Mouse (Mus musculus): ENCODE data around the gene Fxyd7. TPM values are rescaled to one million over a fixed set of nuclear protein-coding genes. Genes with fewer than 3 reads are reported as not detected.

The Fxyd7 gene
- polyA plus RNA-seq, 1 experiment from 2014 or later: 40.9 TPM

DNA sequence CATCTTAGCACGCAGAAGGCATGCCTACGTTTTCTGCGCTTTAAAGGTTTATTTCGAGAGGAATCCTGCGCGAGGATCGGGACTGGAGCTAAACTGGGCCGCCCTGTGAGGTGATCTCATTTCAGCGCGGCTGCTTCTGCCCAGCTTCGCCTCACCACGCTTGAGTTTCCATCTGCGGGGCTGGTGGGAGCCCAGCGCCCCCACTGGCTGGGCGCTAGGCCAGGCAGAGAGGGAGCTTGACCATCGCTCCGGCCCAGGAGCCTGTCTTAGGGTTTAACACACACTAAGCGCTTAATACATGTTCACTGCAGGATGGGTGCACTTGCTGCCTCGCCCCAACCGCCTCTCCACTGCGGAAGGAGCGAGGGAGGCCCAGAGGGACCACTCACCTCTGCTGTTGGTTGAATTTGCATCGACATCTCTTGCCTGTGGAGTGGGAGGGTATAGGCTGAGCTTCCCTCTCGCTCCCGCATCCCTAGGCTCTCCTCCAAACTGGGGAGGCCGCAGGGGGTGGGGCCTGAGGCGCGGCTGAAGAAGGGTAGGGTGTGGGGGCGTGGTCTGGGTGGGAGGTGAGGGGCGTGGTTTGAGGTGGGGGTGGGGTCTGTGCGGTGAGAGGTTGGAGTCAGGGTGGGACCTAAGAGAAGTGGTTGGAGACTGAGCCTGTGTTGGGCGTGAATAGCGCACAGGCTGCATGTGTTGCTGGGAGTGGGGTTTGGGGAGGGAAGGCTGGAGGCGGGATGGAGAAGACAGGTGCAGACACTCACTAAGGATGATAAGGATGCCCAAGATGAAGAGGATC lies 1.6 kb upstream of the Fxyd7 start:
- Histone ChIP-seq H3K36me3 (ENCODE audit: control insufficient read depth, insufficient read depth, low read length) (no peaks in the 10 kb centered on the region), H3K4me3 (ENCODE audit: low read depth, low read length) (peak overlapping the region; percentile 32), H3K27me3 (replicated peaks; ENCODE audit: control insufficient read depth, insufficient read depth, low read length) (peaks cover 47% of the 10 kb centered on the region), H3K4me1 (ENCODE audit: control insufficient read depth, insufficient read depth, low read length) (peaks cover 55% of the 10 kb centered on the region), H3K9me3 (ENCODE audit: control insufficient read depth, low read length) (no peaks in the 10 kb centered on the region), H3K9ac (ENCODE audit: low read depth, low read length) (peak overlapping the region; percentile 45; the same call in 1 of the 2 replicates), H3K4me2 (ENCODE audit: low read depth, low read length) (peak overlapping the region; percentile 49), H3K27ac (replicated peaks; ENCODE audit: low read depth, low read length) (no peak overlapping the region)
- ATAC-seq (ENCODE audit: low read depth) (peak; percentile 22; the same call in 1 of the 2 replicates), DNase-seq (ENCODE audit: low spot score) (peak; percentile 63)
- 2% methylated on average over 32 of the region's 34 CpGs for WGBS

DNA sequence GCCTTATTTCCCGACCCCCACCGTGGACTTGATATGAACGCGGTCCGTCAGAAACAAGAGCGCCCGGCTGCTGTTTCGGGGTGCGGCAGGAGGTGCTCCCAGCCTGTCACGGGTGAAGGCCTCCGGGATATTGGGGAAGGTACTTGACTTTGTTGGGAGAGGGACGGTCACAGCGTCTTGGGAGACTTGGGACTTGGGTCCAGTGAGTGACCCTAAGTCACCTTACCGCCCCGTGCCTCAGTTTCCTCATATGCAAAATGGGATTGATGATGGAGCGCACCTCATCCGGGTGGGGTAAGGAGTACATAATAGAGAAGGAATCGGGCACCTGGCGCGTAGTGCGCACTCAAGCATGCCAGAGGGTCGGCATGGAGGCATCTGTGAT lies 976 bp upstream of the Fxyd7 start:
- WGBS: 3% methylated on average over 22 of the region's 22 CpGs
- Histone ChIP-seq H3K9me3 (ENCODE audit: control insufficient read depth, low read length) (no peaks in the 10 kb centered on the region), H3K27ac (replicated peaks; ENCODE audit: low read depth, low read length) (no peak overlapping the region), H3K27me3 (replicated peaks; ENCODE audit: control insufficient read depth, insufficient read depth, low read length) (peaks cover 47% of the 10 kb centered on the region), H3K36me3 (ENCODE audit: control insufficient read depth, insufficient read depth, low read length) (no peaks in the 10 kb centered on the region), H3K4me2 (ENCODE audit: low read depth, low read length) (peak overlapping the region; percentile 49), H3K4me3 (ENCODE audit: low read depth, low read length) (peak overlapping the region; percentile 32), H3K9ac (ENCODE audit: low read depth, low read length) (no peak overlapping the region), H3K4me1 (ENCODE audit: control insufficient read depth, insufficient read depth, low read length) (peaks cover 55% of the 10 kb centered on the region)
- no peak for DNase-seq (ENCODE audit: low spot score)
- no peak for ATAC-seq (ENCODE audit: low read depth)

DNA sequence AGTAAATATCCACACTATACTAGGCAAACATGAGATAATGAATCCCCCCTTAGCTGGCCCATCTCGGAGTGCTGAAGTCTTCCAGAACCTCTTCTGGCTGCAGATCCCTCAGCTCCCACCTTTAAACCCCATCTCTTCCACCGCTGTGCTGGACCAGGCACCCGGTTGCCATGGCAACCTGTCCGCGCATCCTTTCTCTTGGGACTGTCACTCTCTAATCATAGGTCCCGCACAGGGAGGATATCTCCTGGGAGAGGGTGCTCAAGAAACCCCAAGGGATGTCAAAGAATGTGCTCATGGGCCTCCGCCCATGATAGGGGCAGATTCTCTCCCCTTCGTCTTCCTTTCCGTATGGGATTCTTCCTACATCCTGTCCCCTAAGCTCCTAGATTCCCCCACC lies 346 bp downstream of the Fxyd7 start:
- H3K9ac ChIP-seq (ENCODE audit: low read depth, low read length): peak overlapping the region; percentile 40; the same call in 1 of the 2 replicates
- H3K27me3 ChIP-seq (replicated peaks; ENCODE audit: control insufficient read depth, insufficient read depth, low read length): peaks cover 47% of the 10 kb centered on the region
- H3K27ac ChIP-seq (replicated peaks; ENCODE audit: low read depth, low read length): no peak overlapping the region
- peak overlapping the region; percentile 49 for H3K4me2 ChIP-seq (ENCODE audit: low read depth, low read length)
- H3K4me1 ChIP-seq (ENCODE audit: control insufficient read depth, insufficient read depth, low read length): peaks cover 55% of the 10 kb centered on the region
- DNase-seq (ENCODE audit: low spot score) (no peak), ATAC-seq (ENCODE audit: low read depth) (no peak)
- 2% methylated on average over 9 of the region's 9 CpGs for WGBS
- H3K36me3 ChIP-seq (ENCODE audit: control insufficient read depth, insufficient read depth, low read length): no peaks in the 10 kb centered on the region
- H3K9me3 ChIP-seq (ENCODE audit: control insufficient read depth, low read length): no peaks in the 10 kb centered on the region
- peak overlapping the region; percentile 32 for H3K4me3 ChIP-seq (ENCODE audit: low read depth, low read length)

DNA sequence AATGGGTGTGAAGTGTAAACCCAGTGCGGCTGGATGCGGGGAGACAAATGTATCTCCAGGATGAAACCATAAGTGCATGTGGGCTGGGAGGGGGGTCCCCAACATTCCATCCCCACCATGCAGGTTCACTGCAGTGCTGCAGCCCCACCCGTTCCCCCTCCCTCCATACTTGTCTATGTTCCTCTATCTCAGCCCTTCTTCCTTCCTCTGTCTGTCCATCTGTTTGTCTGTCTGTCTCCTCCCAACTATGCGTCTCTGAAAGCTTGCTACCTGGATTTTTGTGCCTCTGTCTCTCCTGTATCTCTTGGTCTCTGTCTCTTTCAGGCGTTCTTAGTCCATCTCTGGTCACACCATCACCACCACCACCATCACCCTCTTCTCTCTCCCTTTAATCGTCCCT lies 780 bp downstream of the Fxyd7 start:
- Histone ChIP-seq H3K9ac (ENCODE audit: low read depth, low read length) (peak overlapping the region; percentile 40; the same call in 1 of the 2 replicates), H3K4me3 (ENCODE audit: low read depth, low read length) (peak overlapping the region; percentile 32), H3K9me3 (ENCODE audit: control insufficient read depth, low read length) (no peaks in the 10 kb centered on the region), H3K27ac (replicated peaks; ENCODE audit: low read depth, low read length) (no peak overlapping the region), H3K27me3 (replicated peaks; ENCODE audit: control insufficient read depth, insufficient read depth, low read length) (peaks cover 47% of the 10 kb centered on the region), H3K36me3 (ENCODE audit: control insufficient read depth, insufficient read depth, low read length) (no peaks in the 10 kb centered on the region), H3K4me1 (ENCODE audit: control insufficient read depth, insufficient read depth, low read length) (peaks cover 54% of the 10 kb centered on the region), H3K4me2 (ENCODE audit: low read depth, low read length) (peak overlapping the region; percentile 49)
- DNase-seq (ENCODE audit: low spot score) (no peak), ATAC-seq (ENCODE audit: low read depth) (no peak)
- WGBS: 1% methylated on average over 6 of the region's 6 CpGs

DNA sequence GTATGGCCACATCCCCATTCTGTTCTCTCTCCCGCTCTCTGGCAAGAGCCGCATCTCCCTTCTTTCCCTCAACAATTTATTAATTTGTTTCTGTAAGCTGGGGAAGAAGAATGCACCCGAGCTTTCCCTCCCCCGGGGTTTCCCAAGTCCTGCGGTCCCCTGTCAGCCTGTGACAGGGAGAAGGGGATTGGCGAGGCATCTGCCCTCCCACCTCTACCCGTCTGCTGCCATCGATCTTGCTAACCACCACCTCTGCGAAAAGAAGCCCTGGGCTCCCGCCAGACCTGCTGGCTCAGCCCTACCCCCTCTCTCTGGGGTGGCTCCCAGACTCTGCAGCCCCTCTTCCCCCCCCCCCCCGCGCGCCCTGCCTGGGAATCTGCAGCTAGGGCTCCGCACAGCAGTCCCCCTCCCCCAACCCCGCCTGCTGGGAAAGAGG lies 1.4 kb downstream of the Fxyd7 start:
- H3K36me3 ChIP-seq (ENCODE audit: control insufficient read depth, insufficient read depth, low read length): no peaks in the 10 kb centered on the region
- peaks cover 48% of the 10 kb centered on the region for H3K4me1 ChIP-seq (ENCODE audit: control insufficient read depth, insufficient read depth, low read length)
- DNase-seq (ENCODE audit: low spot score): peak; percentile 34
- H3K4me2 ChIP-seq (ENCODE audit: low read depth, low read length): peak overlapping the region; percentile 49
- peak overlapping the region; percentile 32; the same call in 1 of the 2 replicates for H3K9ac ChIP-seq (ENCODE audit: low read depth, low read length)
- peak; percentile 16; the same call in 1 of the 2 replicates for ATAC-seq (ENCODE audit: low read depth)
- WGBS: 2% methylated on average over 12 of the region's 15 CpGs
- no peak overlapping the region for H3K27ac ChIP-seq (replicated peaks; ENCODE audit: low read depth, low read length)
- H3K9me3 ChIP-seq (ENCODE audit: control insufficient read depth, low read length): no peaks in the 10 kb centered on the region
- peaks cover 47% of the 10 kb centered on the region for H3K27me3 ChIP-seq (replicated peaks; ENCODE audit: control insufficient read depth, insufficient read depth, low read length)
- peak overlapping the region; percentile 32 for H3K4me3 ChIP-seq (ENCODE audit: low read depth, low read length)

DNA sequence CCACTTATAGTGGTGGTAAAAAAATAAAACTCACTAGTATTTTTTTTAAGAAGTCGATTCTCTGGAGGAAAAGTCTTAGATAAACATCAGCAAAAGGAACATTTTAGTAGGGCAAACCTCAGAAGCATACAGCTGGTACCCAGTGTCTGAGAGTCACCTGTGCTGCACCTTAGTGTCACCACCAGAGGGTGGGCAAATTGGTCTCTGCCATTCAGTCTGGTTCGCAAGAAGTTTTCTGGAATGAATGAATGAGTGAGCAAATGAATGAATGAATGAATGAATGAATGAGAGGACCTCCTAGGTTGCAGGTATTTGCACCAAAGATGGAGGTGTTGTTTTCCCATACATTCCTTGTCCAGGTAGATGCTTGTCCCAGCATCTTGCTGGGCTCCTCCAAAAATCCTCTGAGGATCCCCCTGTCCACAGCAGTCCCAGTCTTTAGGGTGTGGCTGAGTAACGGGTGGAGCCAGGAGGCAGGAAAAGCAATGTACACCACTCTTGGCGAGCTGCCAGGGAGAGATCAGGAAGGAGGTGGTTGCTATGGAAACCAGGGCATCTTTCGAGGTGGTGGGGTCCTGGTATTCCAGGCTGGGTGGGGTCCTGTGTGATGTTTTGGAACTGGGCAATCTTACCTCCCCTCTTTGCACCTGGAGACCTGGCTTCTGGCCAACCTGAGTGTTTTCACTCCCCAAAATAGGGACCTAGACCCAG lies 2.0 kb downstream of the Fxyd7 start:
- 17% methylated on average over 5 of the region's 5 CpGs for WGBS
- H3K9me3 ChIP-seq (ENCODE audit: control insufficient read depth, low read length): no peaks in the 10 kb centered on the region
- no peak overlapping the region for H3K9ac ChIP-seq (ENCODE audit: low read depth, low read length)
- no peak overlapping the region for H3K27ac ChIP-seq (replicated peaks; ENCODE audit: low read depth, low read length)
- H3K4me3 ChIP-seq (ENCODE audit: low read depth, low read length): peak overlapping the region; percentile 32
- ATAC-seq (ENCODE audit: low read depth) (0 out of 2 replicates have a peak, but pooled peaks have one; percentile 3), DNase-seq (ENCODE audit: low spot score) (peak; percentile 77)
- H3K4me1 ChIP-seq (ENCODE audit: control insufficient read depth, insufficient read depth, low read length): peaks cover 43% of the 10 kb centered on the region
- H3K4me2 ChIP-seq (ENCODE audit: low read depth, low read length): peak overlapping the region; percentile 49
- H3K36me3 ChIP-seq (ENCODE audit: control insufficient read depth, insufficient read depth, low read length): no peaks in the 10 kb centered on the region
- peaks cover 47% of the 10 kb centered on the region for H3K27me3 ChIP-seq (replicated peaks; ENCODE audit: control insufficient read depth, insufficient read depth, low read length)

DNA sequence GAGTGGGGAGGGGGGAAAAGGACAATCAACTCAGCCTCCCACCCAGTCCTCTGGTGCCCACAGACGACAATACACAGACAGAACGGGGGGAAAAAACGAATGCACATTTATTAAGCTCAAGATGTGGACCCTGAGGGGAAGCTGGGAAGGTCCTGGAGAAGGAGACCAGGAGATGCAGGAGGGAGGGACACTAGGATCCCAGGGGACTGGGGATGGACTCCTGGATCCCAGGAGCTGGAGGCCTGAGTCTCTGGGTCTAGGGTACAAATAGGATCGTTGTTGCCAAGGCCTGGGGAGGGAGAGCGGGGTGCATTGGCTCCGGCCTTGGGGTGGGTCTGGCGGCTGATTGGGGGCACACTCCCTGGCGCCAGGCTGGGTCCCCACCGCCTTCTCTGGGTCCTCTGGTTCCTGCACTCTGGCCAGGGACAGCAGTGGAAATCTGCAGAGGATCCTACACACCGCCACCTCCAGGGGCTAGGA lies 8.8 kb downstream of the Fxyd7 start, which contains the start of gene Fxyd5:
Gene Fxyd5 (minus strand): TSS at position 51 of the 480 bp plus-strand sequence.
- Histone ChIP-seq H3K4me3 (ENCODE audit: low read depth, low read length) (peak within 1 kb of the TSS; percentile 13), H3K36me3 (ENCODE audit: control insufficient read depth, insufficient read depth, low read length) (no peaks in the 10 kb centered on the region), H3K27me3 (replicated peaks; ENCODE audit: control insufficient read depth, insufficient read depth, low read length) (peaks cover 27% of the 10 kb centered on the region), H3K27ac (replicated peaks; ENCODE audit: low read depth, low read length) (no peak within 1 kb of the TSS), H3K9ac (ENCODE audit: low read depth, low read length) (peak within 1 kb of the TSS; percentile 43; the same call in 1 of the 2 replicates), H3K4me1 (ENCODE audit: control insufficient read depth, insufficient read depth, low read length) (0 out of 2 replicates have a peak, but pooled peaks cover 4% of the 10 kb centered on the region), H3K4me2 (ENCODE audit: low read depth, low read length) (peak within 1 kb of the TSS; percentile 46), H3K9me3 (ENCODE audit: control insufficient read depth, low read length) (no peaks in the 10 kb centered on the region)
- DNase-seq (ENCODE audit: low spot score): no peak
- WGBS: 27% methylated on average over 8 of the region's 10 CpGs
- ATAC-seq (ENCODE audit: low read depth): no peak

DNA sequence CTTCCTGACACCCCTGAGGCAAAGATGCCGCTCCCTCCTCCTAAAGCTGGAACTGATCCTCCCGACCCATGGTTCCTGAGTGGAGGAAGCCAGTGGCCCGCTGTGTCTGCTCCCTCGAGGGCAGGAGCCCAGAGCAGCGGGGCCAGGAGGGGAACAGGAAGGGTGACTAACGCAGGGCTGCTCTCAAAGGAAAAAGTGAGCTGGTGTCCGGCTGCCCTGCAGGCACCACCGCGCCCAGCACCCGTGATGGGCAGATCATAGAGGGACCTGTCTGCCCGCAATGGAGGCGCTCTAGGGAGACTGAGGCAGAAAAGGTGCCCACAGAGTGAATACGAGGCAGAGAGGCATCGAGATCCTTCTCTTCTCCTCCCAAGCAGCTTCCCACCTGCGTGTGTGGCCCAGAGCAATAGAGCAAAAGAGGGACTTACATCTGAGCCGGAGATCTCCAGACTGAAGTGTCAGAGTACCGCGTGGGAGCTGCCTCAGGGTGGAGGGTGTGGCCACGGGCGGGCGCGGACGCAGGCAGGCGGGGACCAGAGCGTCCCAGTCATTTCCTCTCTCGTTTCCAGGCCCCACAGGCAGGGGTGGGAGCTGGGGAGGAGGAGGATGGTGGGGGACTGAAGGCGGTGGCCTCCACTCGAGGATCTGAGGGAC lies 9.5 kb downstream of the Fxyd7 start:
- Histone ChIP-seq H3K36me3 (ENCODE audit: control insufficient read depth, insufficient read depth, low read length) (no peaks in the 10 kb centered on the region), H3K4me3 (ENCODE audit: low read depth, low read length) (peak overlapping the region; percentile 13), H3K27me3 (replicated peaks; ENCODE audit: control insufficient read depth, insufficient read depth, low read length) (peaks cover 27% of the 10 kb centered on the region), H3K27ac (replicated peaks; ENCODE audit: low read depth, low read length) (no peak overlapping the region), H3K9ac (ENCODE audit: low read depth, low read length) (peak overlapping the region; percentile 43; the same call in 1 of the 2 replicates), H3K9me3 (ENCODE audit: control insufficient read depth, low read length) (no peaks in the 10 kb centered on the region), H3K4me1 (ENCODE audit: control insufficient read depth, insufficient read depth, low read length) (0 out of 2 replicates have a peak, but pooled peaks cover 4% of the 10 kb centered on the region), H3K4me2 (ENCODE audit: low read depth, low read length) (peak overlapping the region; percentile 46)
- WGBS: 2% methylated on average over 24 of the region's 28 CpGs
- ATAC-seq (ENCODE audit: low read depth) (peak; percentile 64), DNase-seq (ENCODE audit: low spot score) (peak; percentile 32)

All from embryonic facial prominence, embryonic 14.5 days (tissue).